In genomic region chr9:23363540-23363939, GRCm38 (mm10) we compare ENCODE assay signal across 21 mouse cellular contexts.
A peak's percentile ranks its signal among the peaks of the same experiment; 100 is the strongest.
DNase-seq lines count a peak whose midpoint lies in the region; ATAC-seq and TF ChIP-seq lines count a peak whose summit lies in the region.
"Had no signal": no experiment of that assay in that cellular context is flagged by ENCODE, and none has a peak within 500 bp of the region (broad histone marks: within the 10 kb centered on the region; RNA-seq: fewer than 3 reads in every experiment).

No protein-coding gene starts in this region.

- no peak; the same call in 1 of the 2 replicates for TF ChIP-seq EP300 in CH12.LX (IDR thresholded peaks at IDR 0.05; ENCODE audit: low read length)

- H3K9ac ChIP-seq in CH12.LX (ENCODE audit: insufficient read depth, low read depth), result no peak overlapping the region
- H3K9ac ChIP-seq in embryonic facial prominence, embryonic 12.5 days, result no peak overlapping the region
- H3K9ac ChIP-seq in limb, embryonic 13.5 days, result no peak overlapping the region
- H3K9ac ChIP-seq: embryonic facial prominence, embryonic 13.5 days; forebrain, embryonic 13.5 days; forebrain, postnatal 0 days; hindbrain, embryonic 14.5 days had no signal

- dilution Hi-C loops in CH12.LX (cut with MboI; ENCODE audit: extremely low pct_ligation_motif_present, extremely low pct_unique_long_range_greater_than_20kb, low sequenced_read_pairs), result no loop called here

- H3K4me3 ChIP-seq in CH12.LX (replicated peaks in 1 of 3; ENCODE audit: low read depth in 2 of 3, low read length in 2 of 3, poor library complexity in 1 of 3), result no peak overlapping the region
- H3K4me3 ChIP-seq in embryonic facial prominence, embryonic 12.5 days, result no peak overlapping the region
- H3K4me3 ChIP-seq in limb, embryonic 13.5 days, result no peak overlapping the region
- H3K4me3 ChIP-seq: embryonic facial prominence, embryonic 13.5 days; forebrain, embryonic 13.5 days; heart, embryonic 10.5 days had no signal

- 0 out of 2 replicates have a peak, but pooled peaks have one; percentile 28 for ATAC-seq in embryonic facial prominence, embryonic 12.5 days (ENCODE audit: insufficient number of reproducible peaks, insufficient read depth, low FRiP score, low TSS enrichment)
- ATAC-seq in limb, embryonic 13.5 days (ENCODE audit: low FRiP score, low read depth), result peak; percentile 51; the same call in 1 of the 2 replicates
- ATAC-seq: activated CD4-positive, CD25-positive, alpha-beta regulatory T cell, adult 4 months; forebrain, embryonic 13.5 days; forebrain, postnatal 0 days; intestine, embryonic 16.5 days; Patski had no signal

- H3K4me1 ChIP-seq in CH12.LX (ENCODE audit: control insufficient read depth in 1 of 2, insufficient read depth in 2 of 2), result peaks cover 6 to 34% of the 10 kb centered on the region in 2 experiments; a peak in 3 of 4 replicates
- peaks cover 9% of the 10 kb centered on the region; the same call in 1 of the 2 replicates for H3K4me1 ChIP-seq in embryonic facial prominence, embryonic 12.5 days
- peaks cover 20% of the 10 kb centered on the region for H3K4me1 ChIP-seq in limb, embryonic 13.5 days
- H3K4me1 ChIP-seq: forebrain, embryonic 13.5 days; heart, embryonic 10.5 days had no signal

- H3K9me3 ChIP-seq in CH12.LX (replicated peaks; ENCODE audit: low read length), result no peaks in the 10 kb centered on the region
- no peaks in the 10 kb centered on the region for H3K9me3 ChIP-seq in embryonic facial prominence, embryonic 12.5 days
- H3K9me3 ChIP-seq in limb, embryonic 13.5 days, result no peaks in the 10 kb centered on the region
- H3K9me3 ChIP-seq: embryonic facial prominence, embryonic 13.5 days; heart, embryonic 10.5 days had no signal

- TF ChIP-seq CTCF in CH12.LX (conservative IDR thresholded peaks at IDR 0.05 in 1 of 2, IDR thresholded peaks at IDR 0.05 in 1 of 2; ENCODE audit: low read depth in 2 of 2, low read length in 2 of 2), result no peak

- peak; percentile 34 for DNase-seq in embryo, embryonic 11 days
- no peak for DNase-seq in embryo, embryonic 10 days (ENCODE audit: low spot score)
- no peak for DNase-seq in CH12.LX (ENCODE audit: extremely low read depth)
- no peak for DNase-seq in thymus, postnatal 36 days
- DNase-seq in heart, adult 18-20 months, result no peak
- DNase-seq: adrenal gland, postnatal 36 days; cerebellum, adult 2 months; cerebellum, postnatal 10 days; forebrain, postnatal 0 days; gastrocnemius, postnatal 36 days; heart, postnatal 10 days; heart, postnatal 4 days had no signal

- 28% methylated on average over 7 of the region's 7 CpGs for WGBS in embryonic facial prominence, embryonic 12.5 days
- 33% methylated on average over 7 of the region's 7 CpGs for WGBS in limb, embryonic 13.5 days

- H3K36me3 ChIP-seq in CH12.LX (replicated peaks in 1 of 2; ENCODE audit: control insufficient read depth in 1 of 2, insufficient read depth in 1 of 2, low read length in 1 of 2), result no peaks in the 10 kb centered on the region
- H3K36me3 ChIP-seq in embryonic facial prominence, embryonic 12.5 days, result no peaks in the 10 kb centered on the region
- no peaks in the 10 kb centered on the region for H3K36me3 ChIP-seq in limb, embryonic 13.5 days
- H3K36me3 ChIP-seq: embryonic facial prominence, embryonic 13.5 days; heart, embryonic 10.5 days had no signal

- H3K27ac ChIP-seq in CH12.LX (ENCODE audit: insufficient read depth, low read depth), result peak overlapping the region; percentile 4; the same call in 1 of the 2 replicates
- H3K27ac ChIP-seq in embryonic facial prominence, embryonic 12.5 days, result no peak overlapping the region
- H3K27ac ChIP-seq in limb, embryonic 13.5 days, result peak overlapping the region; percentile 56; the same call in 1 of the 2 replicates
- H3K27ac ChIP-seq: embryonic facial prominence, embryonic 13.5 days; forebrain, embryonic 13.5 days; heart, embryonic 10.5 days; hindbrain, embryonic 14.5 days had no signal

- peak overlapping the region; percentile 35; the same call in 1 of the 2 replicates for H3K4me2 ChIP-seq in CH12.LX (ENCODE audit: insufficient read depth, low read depth, poor library complexity, severe bottlenecking)
- H3K4me2 ChIP-seq in embryonic facial prominence, embryonic 12.5 days (replicated peaks), result no peak overlapping the region
- H3K4me2 ChIP-seq in limb, embryonic 13.5 days (replicated peaks), result 0 out of 2 replicates have a peak overlapping the region, but pooled peaks have one; percentile 5
- H3K4me2 ChIP-seq: embryonic facial prominence, embryonic 13.5 days; forebrain, embryonic 13.5 days; hindbrain, embryonic 14.5 days had no signal

- no peaks in the 10 kb centered on the region for H3K27me3 ChIP-seq in CH12.LX (replicated peaks)
- no peaks in the 10 kb centered on the region for H3K27me3 ChIP-seq in embryonic facial prominence, embryonic 12.5 days
- 0 out of 2 replicates have a peak, but pooled peaks cover 7% of the 10 kb centered on the region for H3K27me3 ChIP-seq in limb, embryonic 13.5 days
- H3K27me3 ChIP-seq: embryonic facial prominence, embryonic 13.5 days; forebrain, embryonic 13.5 days; Patski had no signal

- no peak for TF ChIP-seq POLR2A in CH12.LX (IDR thresholded peaks at IDR 0.05; ENCODE audit: low read depth, low read length)

- TF ChIP-seq RAD21 in CH12.LX (IDR thresholded peaks at IDR 0.05; ENCODE audit: low read depth, low read length), result no peak

- no peaks in the 10 kb centered on the region for H3K79me2 ChIP-seq in CH12.LX (replicated peaks; ENCODE audit: control insufficient read depth, extremely low read depth, insufficient read depth, poor library complexity, severe bottlenecking)

- in situ Hi-C loops in CH12.LX (cut with MboI; ENCODE audit: low pct_ligation_motif_present, low pct_unique_long_range_greater_than_20kb, low sequenced_read_pairs), result no loop called here

TF ChIP-seq in CH12.LX, 34 proteins besides CTCF, POLR2A, EP300 and RAD21:
- no peak for TF ChIP-seq SIN3A (IDR thresholded peaks at IDR 0.05; ENCODE audit: low read length)
- 0 out of 2 replicates have a peak, but pooled peaks have one; percentile 38 for TF ChIP-seq IRF4 (IDR thresholded peaks at IDR 0.05; ENCODE audit: low read depth, low read length)
